Mouse (Mus musculus) embryonic facial prominence, embryonic 14.5 days (tissue): ENCODE results near the gene Nek4. TPM values are rescaled to one million over a fixed set of nuclear protein-coding genes. Genes with fewer than 3 reads are reported as not detected.

Source experiments
- ATAC-seq: fragments of 200-750 bp; cut with Nextera tagmentation; 2 replicates; pipeline ENCODE4 v1.8.0; 2017; ENCODE audit warnings: low read depth, moderate number of reproducible peaks, moderate TSS enrichment
- DNase-seq: peaks from one replicate; pipeline ENCODE4 v3.0.0-alpha.2; 2015; ENCODE audit warnings: low spot score
- H3K27ac ChIP-seq: fragments of 300-500 bp; sonication (generic); replicated peaks from 2 replicates; pipeline ENCODE4 v1.5.1; 2014; ENCODE audit warnings: low read depth, mild to moderate bottlenecking, low read length, moderate library complexity
- H3K27me3 ChIP-seq: fragments of 300-500 bp; sonication (generic); replicated peaks from 2 replicates; pipeline ENCODE4 v1.6.1; 2014; ENCODE audit warnings: low read length; ENCODE audit not compliant: control insufficient read depth, insufficient read depth
- H3K36me3 ChIP-seq: fragments of 300-500 bp; sonication (generic); 2 replicates; pipeline ENCODE4 v1.6.1; 2014; ENCODE audit warnings: low read length, mixed read lengths; ENCODE audit not compliant: control insufficient read depth, insufficient read depth
- H3K4me1 ChIP-seq: fragments of 300-500 bp; sonication (generic); 2 replicates; pipeline ENCODE4 v1.6.1; 2014; ENCODE audit warnings: antibody characterized with exemption, low read length; ENCODE audit not compliant: control insufficient read depth, insufficient read depth
- H3K4me2 ChIP-seq: fragments of 300-500 bp; sonication (generic); 2 replicates; pipeline ENCODE4 v1.6.1; 2014; ENCODE audit warnings: low read depth, mild to moderate bottlenecking, low read length, moderate library complexity, mixed read lengths
- H3K4me3 ChIP-seq: fragments of 300-500 bp; sonication (generic); 2 replicates; pipeline ENCODE4 v1.5.1; 2014; ENCODE audit warnings: low read depth, mild to moderate bottlenecking, low read length
- H3K9ac ChIP-seq: fragments of 300-500 bp; sonication (generic); 2 replicates; pipeline ENCODE4 v1.6.1; 2014; ENCODE audit warnings: low read depth, mild to moderate bottlenecking, low read length, moderate library complexity, mixed read lengths
- H3K9me3 ChIP-seq: fragments of 300-500 bp; sonication (generic); 2 replicates; pipeline ENCODE4 v1.6.1; 2016; ENCODE audit warnings: low read length; ENCODE audit not compliant: control insufficient read depth
- WGBS: fragments of 180-500 bp; shearing (Covaris S2); extraction: QIAGEN DNeasy Blood & Tissue Kit; methylation state at CpG from one replicate; pipeline ENCODE4 v1.1.7; 2014; 5-methylcytosine and 5-hydroxymethylcytosine counted together
- polyA plus RNA-seq: library from polyadenylated mRNA; unstranded; fragments of >200 nt; fragmentation: Nextera tagmentation; extraction: Ambion mirVana; gene quantifications from 2 replicates; pipeline ENCODE4 v1.2.1, GENCODE M21; 2014

Nek4 gene
- polyA plus RNA-seq, 1 experiment from 2014 or later: 9.8 TPM

DNA sequence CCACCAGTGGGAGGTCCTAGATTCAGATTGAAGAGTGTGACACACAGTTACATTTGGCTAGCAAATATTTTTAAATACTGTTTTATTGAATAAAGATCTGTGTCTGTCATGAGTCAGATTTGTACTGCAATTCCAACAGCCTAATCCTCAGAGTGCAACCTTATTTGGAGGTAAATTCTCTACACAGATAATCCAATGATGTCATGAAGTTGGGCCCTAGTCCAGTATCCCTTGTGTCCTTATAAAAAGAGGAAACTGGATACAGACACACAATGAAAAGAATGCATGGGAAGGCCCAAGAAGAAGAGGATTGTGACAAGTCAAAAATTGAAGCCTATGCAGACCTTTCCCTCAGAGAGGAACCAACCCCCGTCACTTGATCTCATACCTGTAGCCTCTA, 34.7 kb upstream of the Nek4 start:
- no peaks in the 10 kb centered on the region for H3K9me3 ChIP-seq
- no peaks in the 10 kb centered on the region for H3K4me1 ChIP-seq
- no peaks in the 10 kb centered on the region for H3K36me3 ChIP-seq
- no peak for ATAC-seq
- no peak overlapping the region for H3K27ac ChIP-seq
- no peaks in the 10 kb centered on the region for H3K27me3 ChIP-seq
- no peak overlapping the region for H3K9ac ChIP-seq
- 65% methylated on average over 1 of the region's 1 CpGs for WGBS
- DNase-seq: peak; percentile 19
- no peak overlapping the region for H3K4me3 ChIP-seq
- no peak overlapping the region for H3K4me2 ChIP-seq

GRCm38 (mm10) chr14:30922053-30922670, 29.0 kb upstream of the Nek4 start:
- Histone ChIP-seq H3K36me3 (no peaks in the 10 kb centered on the region), H3K4me1 (no peaks in the 10 kb centered on the region), H3K9ac (no peak overlapping the region), H3K4me3 (no peak overlapping the region), H3K27ac (no peak overlapping the region), H3K9me3 (no peaks in the 10 kb centered on the region), H3K27me3 (no peaks in the 10 kb centered on the region), H3K4me2 (no peak overlapping the region)
- no peak for ATAC-seq
- WGBS: 66% methylated on average over 5 of the region's 8 CpGs
- peak; percentile 10 for DNase-seq

GRCm38 (mm10) chr14:30923375-30924105, 27.6 kb upstream of the Nek4 start, which contains the start of gene Itih3:
Gene Itih3, minus strand, starts transcription at chr14:30923760.
- no peaks in the 10 kb centered on the region for H3K4me1 ChIP-seq
- H3K9me3 ChIP-seq: no peaks in the 10 kb centered on the region
- H3K27ac ChIP-seq: no peak within 1 kb of the TSS
- no peaks in the 10 kb centered on the region for H3K36me3 ChIP-seq
- ATAC-seq (no peak), DNase-seq (no peak)
- H3K27me3 ChIP-seq: no peaks in the 10 kb centered on the region
- WGBS: 63% methylated on average over 6 of the region's 6 CpGs
- H3K4me2 ChIP-seq: no peak within 1 kb of the TSS
- no peak within 1 kb of the TSS for H3K9ac ChIP-seq
- H3K4me3 ChIP-seq: no peak within 1 kb of the TSS

DNA sequence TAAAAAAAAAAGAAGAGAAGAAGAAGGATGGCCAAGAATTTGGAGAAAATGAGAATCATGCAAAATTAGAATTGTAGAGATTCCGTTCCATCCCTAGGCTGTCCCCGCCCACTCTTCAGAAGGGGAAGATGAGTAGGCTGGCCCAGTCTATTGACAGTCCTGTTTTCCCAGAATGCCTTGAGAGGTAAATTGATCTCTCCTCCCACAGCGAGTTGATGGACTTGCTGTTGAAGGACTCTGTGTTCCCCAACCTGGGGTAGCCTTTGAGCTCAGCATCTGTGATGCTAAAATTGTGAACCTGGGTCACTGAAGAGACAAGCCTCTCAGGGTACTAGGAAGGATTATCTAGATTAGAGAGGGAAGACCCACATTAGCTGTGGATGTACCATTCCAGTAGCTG, 25.7 kb upstream of the Nek4 start:
- ATAC-seq: no peak
- Histone ChIP-seq H3K4me3 (no peak overlapping the region), H3K4me2 (no peak overlapping the region), H3K9me3 (no peaks in the 10 kb centered on the region), H3K36me3 (no peaks in the 10 kb centered on the region), H3K4me1 (no peaks in the 10 kb centered on the region), H3K27me3 (no peaks in the 10 kb centered on the region), H3K27ac (no peak overlapping the region), H3K9ac (no peak overlapping the region)
- 85% methylated on average over 3 of the region's 3 CpGs for WGBS
- no peak for DNase-seq

DNA sequence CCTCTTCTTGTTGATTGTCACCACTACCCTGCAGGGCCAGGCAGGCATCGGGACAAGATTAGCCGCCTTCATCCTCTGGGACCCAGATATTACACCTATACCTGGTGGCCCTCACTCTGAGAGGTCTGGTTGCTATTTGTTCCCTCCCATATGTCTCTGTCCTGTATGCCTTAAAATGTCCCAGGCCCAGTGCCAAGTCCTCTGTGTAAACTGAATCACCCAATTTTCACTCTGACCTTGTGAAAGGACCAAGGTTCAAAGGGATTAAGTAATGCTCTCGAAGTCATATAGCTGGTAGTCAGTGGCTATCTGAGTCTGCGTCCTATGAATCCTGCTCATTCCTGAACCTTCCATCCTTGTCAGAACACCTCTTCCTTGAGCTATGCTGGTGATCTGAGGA, 20.8 kb upstream of the Nek4 start:
- Histone ChIP-seq H3K27ac (no peak overlapping the region), H3K36me3 (no peaks in the 10 kb centered on the region), H3K9ac (no peak overlapping the region), H3K4me2 (no peak overlapping the region), H3K9me3 (no peaks in the 10 kb centered on the region), H3K4me1 (no peaks in the 10 kb centered on the region), H3K27me3 (no peaks in the 10 kb centered on the region), H3K4me3 (no peak overlapping the region)
- ATAC-seq (no peak), DNase-seq (no peak)
- 92% methylated on average over 4 of the region's 4 CpGs for WGBS

DNA sequence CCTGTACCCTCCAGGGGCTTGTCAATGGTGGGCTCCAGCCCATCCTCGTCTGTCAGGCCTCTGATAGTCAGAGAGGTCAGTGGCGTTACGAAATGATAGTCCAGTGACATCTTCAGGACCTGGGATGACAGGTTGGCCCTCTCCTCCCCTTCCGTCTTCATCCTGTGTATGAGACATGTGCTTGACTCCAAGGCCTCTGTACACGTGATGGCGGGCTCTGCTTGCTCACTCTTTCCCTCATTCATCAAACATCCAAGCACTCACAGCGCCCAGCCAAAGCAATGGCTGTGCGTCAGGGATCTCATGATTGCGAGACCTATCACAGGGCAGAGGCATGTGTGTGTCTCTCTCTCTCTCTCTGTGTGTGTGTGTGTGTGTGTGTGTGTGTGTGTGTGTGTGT, 17.8 kb upstream of the Nek4 start:
- no peak overlapping the region for H3K4me3 ChIP-seq
- ATAC-seq: no peak
- H3K27ac ChIP-seq: no peak overlapping the region
- no peak overlapping the region for H3K4me2 ChIP-seq
- H3K9ac ChIP-seq: no peak overlapping the region
- no peaks in the 10 kb centered on the region for H3K27me3 ChIP-seq
- DNase-seq: no peak
- no peaks in the 10 kb centered on the region for H3K36me3 ChIP-seq
- no peaks in the 10 kb centered on the region for H3K9me3 ChIP-seq
- H3K4me1 ChIP-seq: no peaks in the 10 kb centered on the region
- WGBS: 85% methylated on average over 9 of the region's 9 CpGs

DNA sequence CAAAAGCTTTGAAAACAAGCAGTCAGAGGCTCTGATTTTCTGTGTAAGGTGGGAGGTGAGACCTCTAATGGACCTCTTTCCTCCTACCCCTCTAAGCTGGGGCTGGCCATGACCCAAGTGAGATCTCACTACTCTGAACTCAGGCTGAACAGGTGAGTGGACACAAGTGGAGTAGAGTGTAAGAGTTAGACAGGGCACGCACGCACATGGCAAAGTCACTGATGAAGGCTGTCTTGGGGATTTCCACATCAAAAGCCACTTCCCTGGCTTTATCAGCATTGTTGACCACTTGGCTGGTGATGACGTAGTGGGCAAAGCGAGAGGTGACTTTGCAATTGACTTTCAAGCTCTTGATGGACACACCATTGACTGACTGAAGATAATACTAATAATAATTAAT, 8.9 kb upstream of the Nek4 start:
- no peaks in the 10 kb centered on the region for H3K36me3 ChIP-seq
- no peak for DNase-seq
- no peak overlapping the region for H3K4me2 ChIP-seq
- 91% methylated on average over 4 of the region's 4 CpGs for WGBS
- no peaks in the 10 kb centered on the region for H3K4me1 ChIP-seq
- H3K4me3 ChIP-seq: no peak overlapping the region
- no peaks in the 10 kb centered on the region for H3K9me3 ChIP-seq
- H3K9ac ChIP-seq: no peak overlapping the region
- H3K27me3 ChIP-seq: no peaks in the 10 kb centered on the region
- ATAC-seq: no peak
- H3K27ac ChIP-seq: no peak overlapping the region

DNA sequence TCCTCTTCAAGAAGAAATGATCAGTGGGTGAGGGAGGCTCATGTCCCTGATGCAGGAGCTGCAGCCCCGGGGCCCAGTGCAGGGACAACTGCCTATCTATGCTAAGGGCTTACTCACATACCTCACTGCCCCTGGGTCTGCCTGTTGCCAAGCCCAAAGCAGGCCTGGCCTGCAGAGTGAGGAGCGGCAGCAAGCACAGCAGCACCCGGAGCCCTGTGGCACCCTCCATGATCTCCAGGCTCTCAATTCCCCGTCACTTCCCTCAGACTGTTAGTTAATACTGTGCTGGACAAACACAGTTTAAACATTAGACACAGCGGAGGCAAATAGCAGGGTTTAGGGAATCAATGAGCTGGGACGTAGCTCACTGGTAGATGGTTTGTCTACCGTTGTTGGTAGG, 8.1 kb upstream of the Nek4 start, which contains the start of gene Itih1:
Gene Itih1, minus strand, starts transcription at position 252 of the 400 bp plus-strand sequence.
- ATAC-seq (no peak), DNase-seq (no peak)
- 85% methylated on average over 7 of the region's 7 CpGs for WGBS
- Histone ChIP-seq H3K9ac (no peak within 1 kb of the TSS), H3K36me3 (no peaks in the 10 kb centered on the region), H3K4me3 (no peak within 1 kb of the TSS), H3K4me2 (no peak within 1 kb of the TSS), H3K27ac (no peak within 1 kb of the TSS), H3K27me3 (no peaks in the 10 kb centered on the region), H3K9me3 (no peaks in the 10 kb centered on the region), H3K4me1 (no peaks in the 10 kb centered on the region)
